Mouse (Mus musculus): ENCODE measurements around the gene Havcr1. TPM values are rescaled to one million over a fixed set of nuclear protein-coding genes. Genes with fewer than 3 reads are reported as not detected.
"Not testable (repeated sequence)": the region's sequence is repeated elsewhere in the genome, so short reads cannot be mapped to it uniquely, and the experiment has no call there.

Gene Havcr1
- polyA plus RNA-seq, 2 experiments: 1.1 to 1.4 TPM

GRCm38 (mm10) chr11:46739501-46739900 is 4.6 kb downstream of the Havcr1 start:
- Histone ChIP-seq H3K9me3 (ENCODE audit: control insufficient read depth, low read length) (no peaks in the 10 kb centered on the region), H3K4me3 (replicated peaks; ENCODE audit: low read length) (no peak overlapping the region), H3K36me3 (ENCODE audit: control insufficient read depth, insufficient read depth, low read length) (no peaks in the 10 kb centered on the region), H3K4me1 (ENCODE audit: control insufficient read depth, insufficient read depth, low read length) (no peaks in the 10 kb centered on the region), H3K4me2 (replicated peaks; ENCODE audit: low read depth, low read length, severe bottlenecking) (no peak overlapping the region), H3K27ac (replicated peaks; ENCODE audit: low read depth, low read length) (no peak overlapping the region), H3K27me3 (ENCODE audit: control insufficient read depth, insufficient read depth, low read length) (no peaks in the 10 kb centered on the region), H3K9ac (ENCODE audit: low read depth, low read length, severe bottlenecking) (no peak overlapping the region)
- ATAC-seq (ENCODE audit: low FRiP score, low read depth) (no peak), DNase-seq (ENCODE audit: low spot score) (no peak)
- no peak for TF ChIP-seq POLR2A (IDR thresholded peaks at IDR 0.05; ENCODE audit: borderline replicate concordance, extremely low read depth, insufficient read depth, insufficient read length)
- 78% methylated on average over 4 of the region's 4 CpGs for WGBS

GRCm38 (mm10) chr11:46740886-46741285 is 6.0 kb downstream of the Havcr1 start:
- DNase-seq (ENCODE audit: low spot score) (no peak), ATAC-seq (ENCODE audit: low FRiP score, low read depth) (no peak)
- Histone ChIP-seq H3K4me3 (replicated peaks; ENCODE audit: low read length) (no peak overlapping the region), H3K4me2 (replicated peaks; ENCODE audit: low read depth, low read length, severe bottlenecking) (no peak overlapping the region), H3K4me1 (ENCODE audit: control insufficient read depth, insufficient read depth, low read length) (no peaks in the 10 kb centered on the region), H3K36me3 (ENCODE audit: control insufficient read depth, insufficient read depth, low read length) (no peaks in the 10 kb centered on the region), H3K27ac (replicated peaks; ENCODE audit: low read depth, low read length) (no peak overlapping the region), H3K27me3 (ENCODE audit: control insufficient read depth, insufficient read depth, low read length) (no peaks in the 10 kb centered on the region), H3K9me3 (ENCODE audit: control insufficient read depth, low read length) (no peaks in the 10 kb centered on the region), H3K9ac (ENCODE audit: low read depth, low read length, severe bottlenecking) (no peak overlapping the region)
- WGBS: 78% methylated on average over 4 of the region's 4 CpGs
- TF ChIP-seq POLR2A (IDR thresholded peaks at IDR 0.05; ENCODE audit: borderline replicate concordance, extremely low read depth, insufficient read depth, insufficient read length): no peak

- TF ChIP-seq POLR2A (IDR thresholded peaks at IDR 0.05; ENCODE audit: borderline replicate concordance, extremely low read depth, insufficient read depth, insufficient read length): no peak
- Histone ChIP-seq H3K27ac (replicated peaks; ENCODE audit: low read depth, low read length) (no peak overlapping the region), H3K9me3 (ENCODE audit: control insufficient read depth, low read length) (no peaks in the 10 kb centered on the region), H3K36me3 (ENCODE audit: control insufficient read depth, insufficient read depth, low read length) (no peaks in the 10 kb centered on the region), H3K4me2 (replicated peaks; ENCODE audit: low read depth, low read length, severe bottlenecking) (no peak overlapping the region), H3K9ac (ENCODE audit: low read depth, low read length, severe bottlenecking) (no peak overlapping the region), H3K4me3 (replicated peaks; ENCODE audit: low read length) (no peak overlapping the region), H3K27me3 (ENCODE audit: control insufficient read depth, insufficient read depth, low read length) (no peaks in the 10 kb centered on the region), H3K4me1 (ENCODE audit: control insufficient read depth, insufficient read depth, low read length) (no peaks in the 10 kb centered on the region)
- no peak for DNase-seq (ENCODE audit: low spot score)
- no peak for ATAC-seq (ENCODE audit: low FRiP score, low read depth)
- 80% methylated on average over 3 of the region's 3 CpGs for WGBS
Observed at GRCm38 (mm10) chr11:46741716-46742115, 6.8 kb downstream of the Havcr1 start.

- no peak overlapping the region for H3K27ac ChIP-seq (replicated peaks; ENCODE audit: low read depth, low read length)
- no peak overlapping the region for H3K4me3 ChIP-seq (replicated peaks; ENCODE audit: low read length)
- H3K4me1 ChIP-seq (ENCODE audit: control insufficient read depth, insufficient read depth, low read length): no peaks in the 10 kb centered on the region
- DNase-seq (ENCODE audit: low spot score): no peak
- no peak for TF ChIP-seq POLR2A (IDR thresholded peaks at IDR 0.05; ENCODE audit: borderline replicate concordance, extremely low read depth, insufficient read depth, insufficient read length)
- 65% methylated on average over 2 of the region's 2 CpGs for WGBS
- no peak overlapping the region for H3K4me2 ChIP-seq (replicated peaks; ENCODE audit: low read depth, low read length, severe bottlenecking)
- no peaks in the 10 kb centered on the region for H3K36me3 ChIP-seq (ENCODE audit: control insufficient read depth, insufficient read depth, low read length)
- H3K27me3 ChIP-seq (ENCODE audit: control insufficient read depth, insufficient read depth, low read length): no peaks in the 10 kb centered on the region
- H3K9me3 ChIP-seq (ENCODE audit: control insufficient read depth, low read length): no peaks in the 10 kb centered on the region
- ATAC-seq (ENCODE audit: low FRiP score, low read depth): no peak
- no peak overlapping the region for H3K9ac ChIP-seq (ENCODE audit: low read depth, low read length, severe bottlenecking)
Observed at GRCm38 (mm10) chr11:46747996-46748395, 13.1 kb downstream of the Havcr1 start.

- DNase-seq (ENCODE audit: low spot score) (no peak), ATAC-seq (ENCODE audit: low FRiP score, low read depth) (no peak)
- TF ChIP-seq POLR2A (IDR thresholded peaks at IDR 0.05; ENCODE audit: borderline replicate concordance, extremely low read depth, insufficient read depth, insufficient read length): no peak
- Histone ChIP-seq H3K27me3 (ENCODE audit: control insufficient read depth, insufficient read depth, low read length) (no peaks in the 10 kb centered on the region), H3K4me2 (replicated peaks; ENCODE audit: low read depth, low read length, severe bottlenecking) (no peak overlapping the region), H3K36me3 (ENCODE audit: control insufficient read depth, insufficient read depth, low read length) (no peaks in the 10 kb centered on the region), H3K27ac (replicated peaks; ENCODE audit: low read depth, low read length) (no peak overlapping the region), H3K9me3 (ENCODE audit: control insufficient read depth, low read length) (no peaks in the 10 kb centered on the region), H3K4me3 (replicated peaks; ENCODE audit: low read length) (no peak overlapping the region), H3K4me1 (ENCODE audit: control insufficient read depth, insufficient read depth, low read length) (no peaks in the 10 kb centered on the region), H3K9ac (ENCODE audit: low read depth, low read length, severe bottlenecking) (no peak overlapping the region)
- 59% methylated on average over 2 of the region's 2 CpGs for WGBS
Observed at GRCm38 (mm10) chr11:46753662-46754061, 18.8 kb downstream of the Havcr1 start.

GRCm38 (mm10) chr11:46754669-46755068 is 19.8 kb downstream of the Havcr1 start:
- 87% methylated on average over 4 of the region's 4 CpGs for whole genome bisulfite sequencing
- Histone ChIP-seq H3K4me2 (replicated peaks; ENCODE audit: low read depth, low read length, severe bottlenecking) (no peak overlapping the region), H3K27ac (replicated peaks; ENCODE audit: low read depth, low read length) (no peak overlapping the region), H3K9ac (ENCODE audit: low read depth, low read length, severe bottlenecking) (no peak overlapping the region), H3K27me3 (ENCODE audit: control insufficient read depth, insufficient read depth, low read length) (no peaks in the 10 kb centered on the region), H3K4me3 (replicated peaks; ENCODE audit: low read length) (no peak overlapping the region), H3K9me3 (ENCODE audit: control insufficient read depth, low read length) (no peaks in the 10 kb centered on the region), H3K36me3 (ENCODE audit: control insufficient read depth, insufficient read depth, low read length) (no peaks in the 10 kb centered on the region), H3K4me1 (ENCODE audit: control insufficient read depth, insufficient read depth, low read length) (no peaks in the 10 kb centered on the region)
- ATAC-seq (ENCODE audit: low FRiP score, low read depth) (no peak), DNase-seq (ENCODE audit: low spot score) (no peak)
- TF ChIP-seq POLR2A (IDR thresholded peaks at IDR 0.05; ENCODE audit: borderline replicate concordance, extremely low read depth, insufficient read depth, insufficient read length): no peak

- H3K9ac ChIP-seq (ENCODE audit: low read depth, low read length, severe bottlenecking); H3K9me3 ChIP-seq (ENCODE audit: control insufficient read depth, low read length); ATAC-seq (ENCODE audit: low FRiP score, low read depth); H3K27me3 ChIP-seq (ENCODE audit: control insufficient read depth, insufficient read depth, low read length); H3K4me2 ChIP-seq (replicated peaks; ENCODE audit: low read depth, low read length, severe bottlenecking); H3K4me3 ChIP-seq (replicated peaks; ENCODE audit: low read length); H3K36me3 ChIP-seq (ENCODE audit: control insufficient read depth, insufficient read depth, low read length); H3K27ac ChIP-seq (replicated peaks; ENCODE audit: low read depth, low read length); DNase-seq (ENCODE audit: low spot score); H3K4me1 ChIP-seq (ENCODE audit: control insufficient read depth, insufficient read depth, low read length): not testable (repeated sequence)
- WGBS: 88% methylated on average over 6 of the region's 6 CpGs
Observed at GRCm38 (mm10) chr11:46755714-46756113, 20.8 kb downstream of the Havcr1 start.
